Mouse (Mus musculus) intestine, embryonic 14.5 days (tissue): ENCODE data around the gene Cib4. TPM values are rescaled to one million over a fixed set of nuclear protein-coding genes. Genes with fewer than 3 reads are reported as not detected.

ENCODE experiments used
- ATAC-seq: fragments of 200-750 bp; cut with Nextera tagmentation; replicated peaks from 2 replicates; pipeline ENCODE4 v1.8.0; 2017; ENCODE audit warnings: low read depth, moderate number of reproducible peaks, moderate TSS enrichment, moderate library complexity; ENCODE audit not compliant: low FRiP score, low TSS enrichment
- DNase-seq: peaks from one replicate; pipeline ENCODE4 v3.0.0-alpha.2; 2018; ENCODE audit warnings: low spot score
- H3K27ac ChIP-seq: fragments of 300-500 bp; sonication (generic); 2 replicates; pipeline ENCODE4 v1.5.1; 2014; ENCODE audit warnings: low read depth, mild to moderate bottlenecking, control low read depth
- H3K27me3 ChIP-seq: fragments of 300-500 bp; sonication (generic); replicated peaks from 2 replicates; pipeline ENCODE4 v1.6.1; 2014; ENCODE audit warnings: low read length, control low read depth; ENCODE audit not compliant: control insufficient read depth, insufficient read depth
- H3K36me3 ChIP-seq: fragments of 300-500 bp; sonication (generic); 2 replicates; pipeline ENCODE4 v1.6.1; 2014; ENCODE audit warnings: low read length, control low read depth; ENCODE audit not compliant: control insufficient read depth, insufficient read depth
- H3K4me1 ChIP-seq: fragments of 300-500 bp; sonication (generic); replicated peaks from 2 replicates; pipeline ENCODE4 v1.6.1; 2014; ENCODE audit warnings: low read length, control low read depth, mixed read lengths; ENCODE audit not compliant: control insufficient read depth, insufficient read depth
- H3K4me2 ChIP-seq: fragments of 300-500 bp; sonication (generic); 2 replicates; pipeline ENCODE4 v1.6.1; 2014; ENCODE audit warnings: low read length
- H3K4me3 ChIP-seq: fragments of 300-500 bp; sonication (generic); 2 replicates; pipeline ENCODE4 v1.5.1; 2014; ENCODE audit warnings: low read depth, low read length, control low read depth, mixed read lengths
- H3K9ac ChIP-seq: fragments of 300-500 bp; sonication (generic); 2 replicates; pipeline ENCODE4 v1.6.1; 2014; ENCODE audit warnings: mild to moderate bottlenecking, low read length
- H3K9me3 ChIP-seq: fragments of 300-500 bp; sonication (generic); 2 replicates; pipeline ENCODE4 v1.6.1; 2016; ENCODE audit warnings: low read length, control low read depth; ENCODE audit not compliant: control insufficient read depth
- WGBS: fragments of 180-500 bp; shearing (Covaris S2); extraction: QIAGEN DNeasy Blood & Tissue Kit; methylation state at CpG from one replicate; pipeline ENCODE4 v1.1.7; 2014; 5-methylcytosine and 5-hydroxymethylcytosine counted together
- polyA plus RNA-seq: library from polyadenylated mRNA; unstranded; fragments of >200 nt; fragmentation: Nextera tagmentation; extraction: Ambion mirVana; gene quantifications from 2 replicates; pipeline ENCODE4 v1.2.1, GENCODE M21; 2014

The Cib4 gene
- polyA plus RNA-seq: not detected in 2 replicates

DNA sequence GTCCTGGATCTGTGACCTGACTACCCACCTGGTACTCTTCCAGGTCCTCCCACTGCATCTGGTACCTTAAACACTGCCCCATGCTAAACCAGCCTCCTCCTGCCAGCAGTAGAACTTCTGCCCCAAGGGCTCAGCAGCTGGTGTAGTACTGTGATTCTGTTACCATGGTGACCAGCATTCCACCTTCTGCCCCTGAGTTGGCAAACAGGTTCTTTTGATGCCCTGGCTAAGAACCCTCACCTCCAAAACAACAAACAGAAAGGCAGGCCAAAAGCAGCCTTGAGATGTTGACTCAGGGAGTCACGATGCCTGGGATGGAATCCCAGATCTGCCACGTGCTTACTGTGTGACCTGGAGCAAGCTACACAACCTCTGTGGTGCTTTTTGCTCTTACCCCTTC is at the start of gene Cib4:
Gene Cib4 (minus strand): TSS at position 139 of the 400 bp plus-strand sequence.
- ATAC-seq (no peak), DNase-seq (no peak)
- H3K4me3 ChIP-seq: no peak within 1 kb of the TSS
- H3K27me3 ChIP-seq: no peaks in the 10 kb centered on the region
- H3K27ac ChIP-seq: no peak within 1 kb of the TSS
- no peak within 1 kb of the TSS for H3K9ac ChIP-seq
- H3K4me1 ChIP-seq: no peaks in the 10 kb centered on the region
- H3K9me3 ChIP-seq: no peaks in the 10 kb centered on the region
- WGBS: 50% methylated on average over 2 of the region's 2 CpGs
- no peak within 1 kb of the TSS for H3K4me2 ChIP-seq
- H3K36me3 ChIP-seq: no peaks in the 10 kb centered on the region

DNA sequence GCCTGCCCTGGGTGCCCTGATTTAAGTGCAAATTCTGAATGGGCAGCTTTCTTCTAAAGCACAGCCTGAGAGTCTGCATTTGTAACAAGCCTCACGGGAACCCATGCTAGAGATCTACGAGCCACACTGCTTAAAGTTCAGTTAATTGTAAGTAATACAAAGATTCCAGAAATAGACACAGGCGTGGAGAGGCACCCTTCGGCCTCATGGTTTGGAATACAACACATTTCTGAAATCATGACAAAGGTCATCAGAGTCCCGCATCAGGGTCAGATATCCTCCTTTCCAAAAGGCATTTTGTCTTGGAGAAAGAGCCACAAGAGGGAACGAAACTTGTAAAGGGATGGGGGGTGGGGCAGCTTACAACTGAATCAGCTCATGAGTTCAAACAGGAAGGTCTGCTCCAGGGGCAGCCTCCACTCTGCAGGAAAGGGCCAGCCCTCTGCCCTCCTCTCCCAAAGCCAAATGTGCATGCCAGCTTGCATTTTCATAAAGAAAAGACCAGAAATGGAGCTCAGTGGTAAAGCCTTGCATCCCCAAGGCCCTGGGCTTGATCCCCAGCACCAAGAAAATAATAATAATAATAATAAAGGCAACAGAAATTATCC is 49.4 kb upstream of the Cib4 start:
- H3K9me3 ChIP-seq: no peaks in the 10 kb centered on the region
- H3K4me3 ChIP-seq: no peak overlapping the region
- H3K4me2 ChIP-seq: no peak overlapping the region
- H3K4me1 ChIP-seq: peaks cover 34% of the 10 kb centered on the region
- no peak overlapping the region for H3K9ac ChIP-seq
- no peak overlapping the region for H3K27ac ChIP-seq
- no peaks in the 10 kb centered on the region for H3K36me3 ChIP-seq
- 49% methylated on average over 6 of the region's 6 CpGs for WGBS
- no peak for DNase-seq
- ATAC-seq: no peak
- H3K27me3 ChIP-seq: peaks cover 4% of the 10 kb centered on the region; the same call in 1 of the 2 replicates

DNA sequence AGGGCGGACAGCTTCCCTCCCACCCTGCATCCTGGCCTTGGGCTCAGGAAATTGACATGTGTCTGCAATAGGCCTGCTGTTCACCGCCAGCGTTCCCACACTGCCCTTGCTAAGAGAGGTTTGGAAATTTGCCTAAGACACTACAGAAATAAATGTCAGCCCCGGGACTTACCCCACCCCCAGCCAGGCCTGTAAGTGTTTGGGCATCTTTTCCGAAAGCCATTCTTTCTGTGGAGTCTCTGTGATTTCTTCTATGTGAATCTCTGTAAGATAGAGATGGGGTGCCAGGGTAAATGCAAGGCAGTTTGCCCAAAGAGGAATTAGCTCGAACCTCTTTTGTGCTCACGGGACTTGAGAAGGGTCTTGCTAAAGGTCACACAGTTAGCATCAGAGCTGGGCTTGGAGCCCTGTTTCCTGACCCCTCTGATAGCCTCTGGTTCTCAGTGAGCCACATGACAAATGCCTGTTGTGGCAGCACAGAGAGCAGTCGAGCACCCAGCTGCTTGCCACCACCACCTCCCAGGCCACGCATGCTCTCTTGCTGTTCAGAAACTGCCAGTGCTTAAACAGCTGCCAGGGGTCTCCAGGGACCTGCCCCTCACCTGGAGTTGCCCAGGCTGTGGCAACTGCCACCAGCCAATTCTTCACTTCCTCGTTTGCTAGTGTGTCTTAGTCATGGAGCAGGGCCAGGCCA is 48.3 kb upstream of the Cib4 start:
- DNase-seq: no peak
- WGBS: 32% methylated on average over 10 of the region's 10 CpGs
- no peaks in the 10 kb centered on the region for H3K9me3 ChIP-seq
- H3K27ac ChIP-seq: peak overlapping the region; percentile 51
- no peak for ATAC-seq
- H3K9ac ChIP-seq: no peak overlapping the region
- no peaks in the 10 kb centered on the region for H3K36me3 ChIP-seq
- no peak overlapping the region for H3K4me3 ChIP-seq
- H3K4me2 ChIP-seq: peak overlapping the region; percentile 18; the same call in 1 of the 2 replicates
- peaks cover 13% of the 10 kb centered on the region for H3K27me3 ChIP-seq
- peaks cover 37% of the 10 kb centered on the region for H3K4me1 ChIP-seq

DNA sequence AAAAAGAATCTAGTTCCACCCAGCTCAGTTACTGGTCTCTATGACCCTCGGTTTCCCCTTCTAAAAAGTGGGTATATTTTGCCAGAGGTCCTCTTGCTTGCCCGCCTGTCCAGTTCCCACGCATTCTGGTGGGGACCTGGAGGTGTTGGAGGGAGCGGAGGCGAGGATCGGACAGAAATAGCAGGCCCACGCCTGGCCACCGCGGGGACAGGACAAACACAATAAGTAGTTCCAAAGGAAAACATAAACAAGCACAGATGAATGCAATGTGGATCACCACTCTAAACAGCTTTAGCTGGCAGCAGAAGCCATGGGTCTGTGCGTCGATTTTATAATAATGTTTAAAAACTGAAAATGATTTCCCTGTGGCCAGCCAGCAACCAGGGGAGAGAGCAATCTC is 47.7 kb upstream of the Cib4 start:
- ATAC-seq (no peak), DNase-seq (no peak)
- Histone ChIP-seq H3K4me1 (peaks cover 43% of the 10 kb centered on the region), H3K4me2 (peak overlapping the region; percentile 18; the same call in 1 of the 2 replicates), H3K4me3 (no peak overlapping the region), H3K9me3 (no peaks in the 10 kb centered on the region), H3K9ac (no peak overlapping the region), H3K27me3 (peaks cover 16% of the 10 kb centered on the region), H3K27ac (peak overlapping the region; percentile 51), H3K36me3 (no peaks in the 10 kb centered on the region)
- 72% methylated on average over 11 of the region's 11 CpGs for WGBS

DNA sequence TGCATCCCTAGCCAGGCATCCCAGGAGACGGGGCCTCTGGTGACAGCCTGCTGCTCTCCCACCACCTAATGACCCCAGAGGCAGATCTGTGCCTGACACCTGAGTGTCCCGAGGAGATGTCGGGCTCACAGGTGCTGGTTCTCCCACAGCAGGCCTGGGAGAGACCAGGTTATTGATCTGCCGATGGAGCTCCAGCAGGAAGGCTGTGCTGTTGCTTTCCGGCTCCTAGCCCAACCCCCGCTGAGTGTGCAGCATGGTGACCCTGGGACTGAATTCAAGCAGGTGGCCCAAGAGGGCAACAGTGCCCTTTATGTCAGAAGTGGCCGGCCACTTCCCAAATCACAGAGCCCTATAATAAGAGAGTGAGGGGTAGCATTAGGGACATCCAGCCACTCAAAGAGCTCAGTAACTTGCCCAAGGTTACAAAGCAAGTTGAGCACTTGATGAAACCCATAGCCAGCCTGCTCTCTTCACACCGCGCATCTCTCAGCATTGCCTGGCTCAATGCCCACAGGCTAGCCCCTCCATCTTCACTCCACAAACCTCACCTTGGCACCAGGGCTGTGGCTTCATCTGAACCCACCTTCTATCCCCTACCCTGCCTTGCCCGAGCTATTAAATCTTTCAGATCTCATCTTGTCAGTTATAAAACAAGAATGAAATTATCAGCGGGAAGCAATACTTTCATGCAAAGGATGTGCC is 46.8 kb upstream of the Cib4 start:
- H3K4me2 ChIP-seq: no peak overlapping the region
- H3K9ac ChIP-seq: no peak overlapping the region
- WGBS: 78% methylated on average over 11 of the region's 11 CpGs
- H3K27me3 ChIP-seq: peaks cover 17% of the 10 kb centered on the region
- no peaks in the 10 kb centered on the region for H3K36me3 ChIP-seq
- H3K9me3 ChIP-seq: no peaks in the 10 kb centered on the region
- ATAC-seq (no peak), DNase-seq (no peak)
- H3K4me3 ChIP-seq: no peak overlapping the region
- no peak overlapping the region for H3K27ac ChIP-seq
- H3K4me1 ChIP-seq: peaks cover 46% of the 10 kb centered on the region

DNA sequence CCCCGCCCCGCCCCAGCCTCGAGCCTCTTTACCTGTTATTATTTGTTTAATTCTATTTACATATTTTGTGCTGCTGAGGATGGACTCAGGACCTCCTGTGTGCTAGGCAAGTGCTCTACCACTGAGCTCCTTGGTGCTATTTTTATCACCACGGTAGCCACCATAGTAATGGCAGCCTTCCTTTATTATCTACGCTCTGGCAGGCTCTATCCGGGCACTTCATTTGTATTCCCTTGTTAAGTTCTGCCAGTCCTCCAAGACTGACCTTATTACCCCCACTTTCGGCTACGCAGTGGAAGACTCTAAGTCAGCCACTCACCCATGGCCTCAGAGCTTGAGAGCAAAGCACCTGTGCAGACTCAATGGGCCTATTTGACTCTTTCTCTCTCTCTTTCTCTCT is 46.1 kb upstream of the Cib4 start:
- no peak overlapping the region for H3K9ac ChIP-seq
- 87% methylated on average over 8 of the region's 8 CpGs for WGBS
- peaks cover 20% of the 10 kb centered on the region for H3K27me3 ChIP-seq
- H3K4me1 ChIP-seq: peaks cover 50% of the 10 kb centered on the region
- no peak overlapping the region for H3K27ac ChIP-seq
- ATAC-seq: no peak
- no peak overlapping the region for H3K4me3 ChIP-seq
- H3K36me3 ChIP-seq: no peaks in the 10 kb centered on the region
- no peak overlapping the region for H3K4me2 ChIP-seq
- no peaks in the 10 kb centered on the region for H3K9me3 ChIP-seq
- no peak for DNase-seq

DNA sequence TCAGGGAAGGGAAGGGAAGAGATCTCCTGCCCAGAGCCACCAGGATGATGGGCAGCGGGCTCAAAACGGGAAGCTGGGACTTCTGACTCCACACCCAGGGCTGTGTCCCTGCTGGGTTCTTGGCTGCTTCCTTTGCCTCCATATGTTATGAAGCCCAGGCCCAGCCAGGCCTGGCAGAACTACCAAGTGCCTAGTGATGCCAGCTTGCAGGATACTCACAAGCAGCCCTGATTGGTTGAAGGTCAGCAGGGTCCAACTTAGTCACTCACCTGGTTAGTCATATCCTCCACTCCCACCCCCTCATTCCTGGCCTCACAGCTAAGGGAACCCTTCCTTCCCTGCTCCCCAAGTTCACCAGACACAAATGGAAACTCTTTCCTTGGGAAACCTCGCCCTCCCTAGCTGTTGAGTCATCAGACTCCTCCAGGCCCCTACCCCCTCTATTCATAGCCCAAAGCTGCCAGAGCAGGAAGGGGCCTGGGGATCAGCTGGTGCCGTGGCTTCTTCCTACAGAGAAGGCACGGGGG is 45.6 kb upstream of the Cib4 start:
- peak overlapping the region; percentile 71; the same call in 1 of the 2 replicates for H3K4me2 ChIP-seq
- H3K9ac ChIP-seq: no peak overlapping the region
- H3K9me3 ChIP-seq: no peaks in the 10 kb centered on the region
- peaks cover 22% of the 10 kb centered on the region for H3K27me3 ChIP-seq
- H3K4me3 ChIP-seq: no peak overlapping the region
- 56% methylated on average over 5 of the region's 5 CpGs for WGBS
- H3K27ac ChIP-seq: no peak overlapping the region
- H3K36me3 ChIP-seq: no peaks in the 10 kb centered on the region
- no peak for ATAC-seq
- DNase-seq: no peak
- H3K4me1 ChIP-seq: peaks cover 50% of the 10 kb centered on the region

DNA sequence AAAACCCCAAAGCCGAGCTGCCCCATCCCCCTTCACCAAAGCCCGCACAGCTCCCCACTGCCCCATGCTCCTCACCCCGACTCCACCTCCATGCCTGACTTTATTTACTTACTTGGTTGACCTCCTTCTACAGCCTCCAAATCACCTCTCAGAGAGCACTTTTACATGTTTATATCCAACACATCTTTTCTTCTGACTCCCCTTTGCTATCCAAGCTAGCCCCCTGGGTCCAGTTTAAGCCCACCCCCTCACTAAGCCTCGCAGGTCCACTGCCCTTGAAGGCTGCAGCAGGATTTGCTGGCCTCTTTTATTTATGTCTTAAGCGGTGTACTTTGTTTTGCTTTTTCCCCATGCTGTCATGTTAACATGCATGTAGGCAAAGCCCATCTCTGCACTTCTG is 44.6 kb upstream of the Cib4 start:
- H3K27me3 ChIP-seq: peaks cover 22% of the 10 kb centered on the region
- no peak for DNase-seq

More for the DNA sequence above, 44.6 kb upstream of the Cib4 start:
- 0 out of 2 replicates have a peak overlapping the region, but pooled peaks have one; percentile 5 for H3K9ac ChIP-seq
- H3K4me2 ChIP-seq: peak overlapping the region; percentile 71
- no peak overlapping the region for H3K27ac ChIP-seq
- peak overlapping the region; percentile 64 for H3K4me3 ChIP-seq
- ATAC-seq: no peak
- WGBS: 67% methylated on average over 5 of the region's 5 CpGs
- no peaks in the 10 kb centered on the region for H3K36me3 ChIP-seq
- no peaks in the 10 kb centered on the region for H3K9me3 ChIP-seq
- peaks cover 50% of the 10 kb centered on the region for H3K4me1 ChIP-seq
